Mouse (Mus musculus): ENCODE results near the gene Zfp846. TPM values are rescaled to one million over a fixed set of nuclear protein-coding genes. Genes with fewer than 3 reads are reported as not detected.
"Not testable (repeated sequence)": the region's sequence is repeated elsewhere in the genome, so short reads cannot be mapped to it uniquely, and the experiment has no call there.

Zfp846 gene
- 10 to 100 TPM; 19.0 to 21.1 TPM for total RNA-seq (2021)
- long read RNA-seq, experiment 1, partial matches to known transcripts: 0 of 4 reads
- long read RNA-seq, experiment 1, other reads (novel, unspliced or antisense): 1 of 4 reads
- long read RNA-seq, experiment 2, full-length matches to known transcripts: 1 of 9 reads
- long read RNA-seq, experiment 2, partial matches to known transcripts: 0 of 9 reads
- long read RNA-seq, experiment 2, other reads (novel, unspliced or antisense): 8 of 9 reads

- intact Hi-C loops (cut with DNase I): loop anchor here (1.0 to 5.0 kb wide), 6 partner anchors 26 to 959 kb away; partner anchors contain the start of genes Fbxl12, Zfp266 and Zfp317
- Histone ChIP-seq H3K4me3 (peak within 1 kb of the TSS; percentile 74), H3K27ac (peak within 1 kb of the TSS; percentile 79)
- TF ChIP-seq CTCF (IDR thresholded peaks at IDR 0.05): no peak; the same call in 1 of the 2 replicates
- peak; percentile 100 for DNase-seq (ENCODE audit: extremely low spot score in 1 of 2, low spot score in 2 of 2)
Measured at GRCm38 (mm10) chr9:20581175-20581634, at the start of gene Zfp846. TSS of gene Zfp846 (plus strand) at chr9:20581291.

GRCm38 (mm10) chr9:20534326-20534926 lies 46.7 kb upstream of the Zfp846 start:
- DNase-seq (ENCODE audit: extremely low spot score in 1 of 2, low spot score in 2 of 2): no peak
- intact Hi-C loops (cut with DNase I): no loop called here
- no peak overlapping the region for H3K4me3 ChIP-seq

GRCm38 (mm10) chr9:20536598-20536997 lies 44.5 kb upstream of the Zfp846 start:
- intact Hi-C loops (cut with DNase I): no loop called here
- Histone ChIP-seq H3K27ac (no peak overlapping the region), H3K4me3 (no peak overlapping the region)
- no peak for DNase-seq (ENCODE audit: extremely low spot score in 1 of 2, low spot score in 2 of 2)
- TF ChIP-seq CTCF (IDR thresholded peaks at IDR 0.05): no peak

More at GRCm38 (mm10) chr9:20534326-20534926, 46.7 kb upstream of the Zfp846 start:
- H3K27ac ChIP-seq: no peak overlapping the region
- TF ChIP-seq CTCF (IDR thresholded peaks at IDR 0.05): no peak

GRCm38 (mm10) chr9:20543496-20543895 lies 37.6 kb upstream of the Zfp846 start:
- Histone ChIP-seq H3K4me3 (no peak overlapping the region), H3K27ac (no peak overlapping the region)
- DNase-seq (ENCODE audit: extremely low spot score in 1 of 2, low spot score in 2 of 2): no peak
- TF ChIP-seq CTCF (IDR thresholded peaks at IDR 0.05): no peak
- intact Hi-C loops (cut with DNase I): loop anchor here (5.0 kb wide), 1 partner anchor 39 kb away; the partner anchor contains the start of gene Zfp846

- H3K4me3 ChIP-seq: peak overlapping the region; percentile 50
- intact Hi-C loops (cut with DNase I): loop anchor here (2.0 to 5.0 kb wide), 2 partner anchors 38 to 77 kb away; partner anchors contain the start of gene Zfp846
- peak; percentile 71 to 78 for DNase-seq (ENCODE audit: extremely low spot score in 1 of 2, low spot score in 2 of 2)
- peak; percentile 42 for TF ChIP-seq CTCF (IDR thresholded peaks at IDR 0.05)
- peak overlapping the region; percentile 80 for H3K27ac ChIP-seq
Measured at GRCm38 (mm10) chr9:20544070-20544821, 36.8 kb upstream of the Zfp846 start.

GRCm38 (mm10) chr9:20545151-20545550 lies 35.9 kb upstream of the Zfp846 start:
- DNase-seq (ENCODE audit: extremely low spot score in 1 of 2, low spot score in 2 of 2): no peak
- peak; percentile 53 for TF ChIP-seq CTCF (IDR thresholded peaks at IDR 0.05)
- H3K4me3 ChIP-seq: peak overlapping the region; percentile 50
- intact Hi-C loops (cut with DNase I): loop anchor here (2.0 kb wide), 1 partner anchor 78 kb away; no protein-coding TSS in a partner anchor
- no peak overlapping the region; the same call in none of the 2 replicates for H3K27ac ChIP-seq

GRCm38 (mm10) chr9:20551781-20552275 lies 29.3 kb upstream of the Zfp846 start:
- no peak for DNase-seq (ENCODE audit: extremely low spot score in 1 of 2, low spot score in 2 of 2)
- Histone ChIP-seq H3K27ac (no peak overlapping the region), H3K4me3 (no peak overlapping the region)
- TF ChIP-seq CTCF (IDR thresholded peaks at IDR 0.05): no peak
- intact Hi-C loops (cut with DNase I): no loop called here

GRCm38 (mm10) chr9:20552698-20553097 lies 28.4 kb upstream of the Zfp846 start:
- Histone ChIP-seq H3K27ac (no peak overlapping the region), H3K4me3 (no peak overlapping the region)
- no peak for DNase-seq (ENCODE audit: extremely low spot score in 1 of 2, low spot score in 2 of 2)
- intact Hi-C loops (cut with DNase I): no loop called here
- no peak for TF ChIP-seq CTCF (IDR thresholded peaks at IDR 0.05)

- no peak overlapping the region for H3K4me3 ChIP-seq
- intact Hi-C loops (cut with DNase I): no loop called here
- H3K27ac ChIP-seq: no peak overlapping the region
- no peak for TF ChIP-seq CTCF (IDR thresholded peaks at IDR 0.05)
- DNase-seq (ENCODE audit: extremely low spot score in 1 of 2, low spot score in 2 of 2): no peak
Measured at GRCm38 (mm10) chr9:20562177-20562576, 18.9 kb upstream of the Zfp846 start.

GRCm38 (mm10) chr9:20565326-20566030 lies 15.6 kb upstream of the Zfp846 start:
- H3K27ac ChIP-seq; intact Hi-C loops (cut with DNase I); DNase-seq (ENCODE audit: extremely low spot score in 1 of 2, low spot score in 2 of 2); H3K4me3 ChIP-seq: not testable (repeated sequence)

GRCm38 (mm10) chr9:20571060-20571459 lies 10.0 kb upstream of the Zfp846 start:
- DNase-seq (ENCODE audit: extremely low spot score in 1 of 2, low spot score in 2 of 2): no peak
- Histone ChIP-seq H3K27ac (no peak overlapping the region), H3K4me3 (no peak overlapping the region)
- intact Hi-C loops (cut with DNase I): no loop called here
- no peak for TF ChIP-seq CTCF (IDR thresholded peaks at IDR 0.05)

All from left cerebral cortex, adult 2 months (tissue).